Mouse (Mus musculus) lung, embryonic 16.5 days (tissue): ENCODE data around the gene Mcpt9. TPM values are rescaled to one million over a fixed set of nuclear protein-coding genes. Genes with fewer than 3 reads are reported as not detected.
"Not testable (repeated sequence)": the region's sequence is repeated elsewhere in the genome, so short reads cannot be mapped to it uniquely, and the experiment has no call there.

ENCODE experiments used
- ATAC-seq: fragments of 200-750 bp; cut with Nextera tagmentation; 2 replicates; pipeline ENCODE4 v1.8.0; 2017; ENCODE audit warnings: low read depth, mild to moderate bottlenecking, moderate library complexity
- H3K27ac ChIP-seq: fragments of 300-500 bp; sonication (generic); 2 replicates; pipeline ENCODE4 v1.5.1; 2014; ENCODE audit warnings: mild to moderate bottlenecking, control low read depth, low read length
- H3K27me3 ChIP-seq: fragments of 300-500 bp; sonication (generic); 2 replicates; pipeline ENCODE4 v1.6.1; 2014; ENCODE audit warnings: low read depth, low read length, mixed read lengths; ENCODE audit not compliant: control insufficient read depth, insufficient read depth
- H3K36me3 ChIP-seq: fragments of 300-500 bp; sonication (generic); 2 replicates; pipeline ENCODE4 v1.6.1; 2014; ENCODE audit warnings: low read length; ENCODE audit not compliant: control insufficient read depth, insufficient read depth
- H3K4me1 ChIP-seq: fragments of 300-500 bp; sonication (generic); replicated peaks from 2 replicates; pipeline ENCODE4 v1.6.1; 2014; ENCODE audit warnings: low read length, mixed read lengths; ENCODE audit not compliant: control insufficient read depth, insufficient read depth
- H3K4me2 ChIP-seq: fragments of 300-500 bp; sonication (generic); 2 replicates; pipeline ENCODE4 v1.6.1; 2014; ENCODE audit warnings: low read depth, low read length, control low read depth
- H3K4me3 ChIP-seq: fragments of 300-500 bp; sonication (generic); 2 replicates; pipeline ENCODE4 v1.5.1; 2014; ENCODE audit warnings: mild to moderate bottlenecking, low read length, control low read depth
- H3K9ac ChIP-seq: fragments of 300-500 bp; sonication (generic); 2 replicates; pipeline ENCODE4 v1.6.1; 2014; ENCODE audit warnings: low read length, control low read depth
- H3K9me3 ChIP-seq: fragments of 300-500 bp; sonication (generic); 2 replicates; pipeline ENCODE4 v1.6.1; 2016; ENCODE audit warnings: low read length; ENCODE audit not compliant: control insufficient read depth
- WGBS: fragments of 180-500 bp; shearing (Covaris S2); extraction: QIAGEN DNeasy Blood & Tissue Kit; methylation state at CpG from one replicate; pipeline ENCODE4 v1.1.7; 2014; 5-methylcytosine and 5-hydroxymethylcytosine counted together
- polyA plus RNA-seq: library from polyadenylated mRNA; unstranded; fragments of >200 nt; fragmentation: Nextera tagmentation; extraction: Ambion mirVana; gene quantifications from 2 replicates; pipeline ENCODE4 v1.2.1, GENCODE M21; 2015

The Mcpt9 gene
- not detected in 2 replicates for polyA plus RNA-seq

- H3K4me3 ChIP-seq, H3K9ac ChIP-seq, H3K4me2 ChIP-seq, H3K36me3 ChIP-seq, H3K9me3 ChIP-seq, H3K4me1 ChIP-seq, H3K27me3 ChIP-seq, H3K27ac ChIP-seq, ATAC-seq: not testable (repeated sequence)
- 54% methylated on average over 3 of the region's 3 CpGs for WGBS
Measured at GRCm38 (mm10) chr14:56030395-56030794, at the start of gene Mcpt9. Gene Mcpt9, minus strand, starts transcription at chr14:56030495.

- ATAC-seq, H3K4me2 ChIP-seq: not testable (repeated sequence)
Measured at GRCm38 (mm10) chr14:56062213-56062612, 31.9 kb upstream of the Mcpt9 start, which contains the start of gene Mcpt4. Gene Mcpt4, minus strand, starts transcription at chr14:56062313.

DNA sequence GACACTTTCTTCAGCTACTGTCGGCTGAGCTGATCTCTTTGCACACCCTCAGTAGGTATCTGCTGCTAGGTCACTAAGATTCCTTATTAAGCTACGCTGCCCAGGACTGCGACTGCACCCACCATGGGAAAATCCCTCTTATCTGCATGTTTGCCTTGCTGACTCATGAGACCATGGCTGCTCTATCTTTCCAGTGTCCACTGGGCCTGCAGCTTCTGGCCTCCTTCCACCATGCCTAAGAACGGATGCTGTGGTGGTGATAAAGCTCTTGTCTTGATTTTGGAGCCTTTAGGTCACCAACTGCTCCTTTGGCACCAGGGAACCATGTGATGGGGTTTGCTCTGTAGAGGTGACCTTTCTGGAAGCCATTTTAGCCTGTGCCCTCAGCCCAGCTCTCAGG is 27.4 kb upstream of the Mcpt9 start:
- H3K36me3 ChIP-seq, result no peaks in the 10 kb centered on the region
- H3K4me2 ChIP-seq, result no peak overlapping the region
- H3K4me3 ChIP-seq, result no peak overlapping the region
- H3K9ac ChIP-seq, result no peak overlapping the region
- no peaks in the 10 kb centered on the region for H3K27me3 ChIP-seq
- no peak for ATAC-seq
- no peaks in the 10 kb centered on the region for H3K4me1 ChIP-seq
- H3K27ac ChIP-seq, result no peak overlapping the region
- H3K9me3 ChIP-seq, result no peaks in the 10 kb centered on the region
- WGBS, result 68% methylated on average over 4 of the region's 4 CpGs

More at GRCm38 (mm10) chr14:56062213-56062612, 31.9 kb upstream of the Mcpt9 start, which contains the start of gene Mcpt4:
- not testable (repeated sequence) for H3K9me3 ChIP-seq, H3K9ac ChIP-seq, H3K27ac ChIP-seq, H3K4me3 ChIP-seq, H3K36me3 ChIP-seq, H3K4me1 ChIP-seq, H3K27me3 ChIP-seq
- WGBS, result 59% methylated on average over 3 of the region's 3 CpGs

GRCm38 (mm10) chr14:56055408-56055807 is 25.1 kb upstream of the Mcpt9 start:
- Histone ChIP-seq H3K27me3 (no peaks in the 10 kb centered on the region), H3K9me3 (no peaks in the 10 kb centered on the region), H3K36me3 (no peaks in the 10 kb centered on the region), H3K4me1 (no peaks in the 10 kb centered on the region), H3K4me3 (no peak overlapping the region), H3K27ac (no peak overlapping the region), H3K9ac (no peak overlapping the region), H3K4me2 (no peak overlapping the region)
- WGBS, result 60% methylated on average over 3 of the region's 3 CpGs
- no peak for ATAC-seq

- not testable (repeated sequence) for ATAC-seq, H3K4me3 ChIP-seq, H3K27me3 ChIP-seq, H3K9ac ChIP-seq, H3K36me3 ChIP-seq, H3K27ac ChIP-seq, H3K4me2 ChIP-seq, H3K4me1 ChIP-seq, H3K9me3 ChIP-seq
- WGBS, result 61% methylated on average over 1 of the region's 1 CpGs
Measured at GRCm38 (mm10) chr14:56041792-56042191, 11.5 kb upstream of the Mcpt9 start, which contains the start of gene Mcpt2. Gene Mcpt2, plus strand, starts transcription at chr14:56042041.

- H3K4me2 ChIP-seq, result no peak overlapping the region
- 37% methylated on average over 2 of the region's 2 CpGs for WGBS
- peak; percentile 49; the same call in 1 of the 2 replicates for ATAC-seq
Measured at GRCm38 (mm10) chr14:56034433-56034832, 4.1 kb upstream of the Mcpt9 start.

DNA sequence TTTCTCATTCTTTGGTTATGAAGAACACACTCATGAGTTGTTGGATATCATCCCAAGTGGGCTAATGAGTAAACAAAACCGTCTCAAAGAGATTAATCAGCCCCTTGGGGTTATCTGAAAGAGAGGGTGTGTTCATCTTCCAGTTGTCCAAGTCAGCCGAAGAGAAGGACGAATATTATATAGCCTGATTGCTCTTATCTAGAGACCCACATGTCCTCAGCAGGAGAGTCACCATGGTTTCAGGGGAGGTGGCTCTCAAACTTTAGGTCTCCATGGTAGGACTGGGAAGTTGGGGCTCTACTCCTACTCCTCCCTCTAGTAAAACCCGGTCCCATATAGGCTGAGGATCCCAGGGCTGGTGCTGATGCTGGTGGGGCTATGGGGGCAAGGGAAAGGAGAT is 9.0 kb downstream of the Mcpt9 start:
- not testable (repeated sequence) for ATAC-seq, H3K9me3 ChIP-seq, H3K4me2 ChIP-seq, H3K4me1 ChIP-seq, H3K27ac ChIP-seq, H3K4me3 ChIP-seq, H3K9ac ChIP-seq, H3K36me3 ChIP-seq, H3K27me3 ChIP-seq
- 56% methylated on average over 4 of the region's 4 CpGs for WGBS

More at GRCm38 (mm10) chr14:56034433-56034832, 4.1 kb upstream of the Mcpt9 start:
- Histone ChIP-seq H3K27ac (no peak overlapping the region), H3K9ac (no peak overlapping the region), H3K4me1 (no peaks in the 10 kb centered on the region; the same call in 1 of the 2 replicates), H3K4me3 (no peak overlapping the region), H3K27me3 (no peaks in the 10 kb centered on the region), H3K9me3 (no peaks in the 10 kb centered on the region), H3K36me3 (no peaks in the 10 kb centered on the region)

DNA sequence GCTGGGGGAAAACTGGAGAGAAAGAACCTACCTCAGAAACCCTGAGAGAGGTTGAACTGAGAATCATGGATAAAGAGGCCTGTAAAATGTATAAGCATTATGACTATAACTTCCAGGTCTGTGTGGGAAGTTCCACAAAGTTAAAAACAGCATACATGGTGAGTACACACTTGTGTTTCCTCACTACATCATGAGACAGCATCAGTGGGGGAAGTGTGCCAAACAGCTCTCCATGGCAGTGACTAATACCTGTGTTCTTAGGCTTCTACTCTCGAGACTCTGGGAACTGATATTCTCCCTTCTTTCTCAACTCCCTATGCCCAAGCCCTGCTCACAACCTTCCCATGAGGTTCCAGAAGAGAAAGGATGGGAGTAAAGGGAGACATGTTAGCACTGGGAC is 10.8 kb downstream of the Mcpt9 start:
- 61% methylated on average over 1 of the region's 1 CpGs for WGBS
- no peaks in the 10 kb centered on the region for H3K36me3 ChIP-seq
- no peak overlapping the region for H3K27ac ChIP-seq
- ATAC-seq, result no peak
- H3K9me3 ChIP-seq, result no peaks in the 10 kb centered on the region
- H3K4me1 ChIP-seq, result no peaks in the 10 kb centered on the region
- no peak overlapping the region for H3K9ac ChIP-seq
- no peak overlapping the region for H3K4me3 ChIP-seq
- H3K4me2 ChIP-seq, result no peak overlapping the region
- H3K27me3 ChIP-seq, result no peaks in the 10 kb centered on the region

- not testable (repeated sequence) for H3K4me3 ChIP-seq, H3K27ac ChIP-seq, H3K9me3 ChIP-seq, H3K36me3 ChIP-seq, H3K9ac ChIP-seq, H3K4me1 ChIP-seq, H3K4me2 ChIP-seq, ATAC-seq, H3K27me3 ChIP-seq
- 63% methylated on average over 3 of the region's 3 CpGs for WGBS
Measured at GRCm38 (mm10) chr14:56017671-56018070, 12.6 kb downstream of the Mcpt9 start, which contains the start of gene Mcpt1. Gene Mcpt1, plus strand, starts transcription at chr14:56017971.

DNA sequence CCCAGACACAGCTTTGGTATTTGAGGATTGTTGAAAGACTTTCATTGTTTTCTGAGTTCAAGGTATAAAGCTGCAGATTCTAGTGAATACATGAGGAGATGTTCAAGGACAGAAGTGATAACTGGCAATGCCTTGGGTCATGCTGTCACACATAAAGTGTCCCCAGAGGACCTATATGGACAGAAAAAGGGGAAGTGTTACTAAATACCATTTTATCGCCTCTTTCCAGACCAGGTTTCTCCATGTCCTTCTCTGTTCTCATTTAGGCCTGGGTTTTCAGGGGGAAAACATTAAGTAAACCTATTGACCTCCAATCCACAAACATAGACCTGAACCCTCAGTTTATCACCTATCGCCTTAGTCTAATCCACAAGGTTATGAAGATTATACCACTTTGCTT is 16.4 kb downstream of the Mcpt9 start:
- Histone ChIP-seq H3K4me2 (no peak overlapping the region), H3K4me1 (no peaks in the 10 kb centered on the region), H3K27ac (no peak overlapping the region), H3K9ac (no peak overlapping the region), H3K9me3 (no peaks in the 10 kb centered on the region), H3K27me3 (no peaks in the 10 kb centered on the region), H3K4me3 (no peak overlapping the region), H3K36me3 (no peaks in the 10 kb centered on the region)
- ATAC-seq, result no peak
- 80% methylated on average over 2 of the region's 2 CpGs for WGBS
